Mouse (Mus musculus): ENCODE results near the gene B430306N03Rik. TPM values are rescaled to one million over a fixed set of nuclear protein-coding genes. Genes with fewer than 3 reads are reported as not detected.

Gene B430306N03Rik
- polyA plus RNA-seq, 1 experiment from 2014 or later = 0.33 TPM

DNA sequence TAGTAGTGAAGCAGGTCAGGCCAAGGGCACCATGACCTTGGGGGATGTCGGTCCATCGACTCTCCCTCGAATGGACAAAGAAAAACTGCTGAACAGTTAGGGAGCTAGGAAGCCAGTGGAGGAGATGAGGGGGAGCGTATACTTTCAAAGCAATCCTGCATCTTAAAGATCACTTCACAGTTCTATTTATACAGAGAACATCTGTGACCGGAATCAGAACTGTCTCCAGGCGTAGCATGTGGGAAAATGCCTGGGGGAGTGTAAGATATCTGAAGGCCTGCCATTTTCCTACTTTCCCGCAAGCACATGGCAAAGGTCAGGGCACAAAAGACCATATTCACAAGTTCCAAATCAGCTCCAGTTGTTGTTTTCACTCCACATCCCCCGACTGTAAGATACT is 57.0 kb downstream of the B430306N03Rik start:
- WGBS = 72% methylated on average over 8 of the region's 8 CpGs
- Histone ChIP-seq H3K4me2 (no peak overlapping the region), H3K27me3 (ENCODE audit: insufficient read depth, low read length) (no peaks in the 10 kb centered on the region), H3K9me3 (ENCODE audit: low read depth, low read length) (no peaks in the 10 kb centered on the region), H3K4me1 (ENCODE audit: insufficient read depth) (no peaks in the 10 kb centered on the region), H3K4me3 (ENCODE audit: low read depth, low read length) (no peak overlapping the region), H3K36me3 (ENCODE audit: insufficient read depth) (no peaks in the 10 kb centered on the region), H3K9ac (no peak overlapping the region), H3K27ac (ENCODE audit: low read depth) (no peak overlapping the region)
- DNase-seq (no peak), ATAC-seq (ENCODE audit: insufficient read depth) (no peak)
- TF ChIP-seq CTCF (IDR thresholded peaks at IDR 0.05; ENCODE audit: low read depth) = no peak

DNA sequence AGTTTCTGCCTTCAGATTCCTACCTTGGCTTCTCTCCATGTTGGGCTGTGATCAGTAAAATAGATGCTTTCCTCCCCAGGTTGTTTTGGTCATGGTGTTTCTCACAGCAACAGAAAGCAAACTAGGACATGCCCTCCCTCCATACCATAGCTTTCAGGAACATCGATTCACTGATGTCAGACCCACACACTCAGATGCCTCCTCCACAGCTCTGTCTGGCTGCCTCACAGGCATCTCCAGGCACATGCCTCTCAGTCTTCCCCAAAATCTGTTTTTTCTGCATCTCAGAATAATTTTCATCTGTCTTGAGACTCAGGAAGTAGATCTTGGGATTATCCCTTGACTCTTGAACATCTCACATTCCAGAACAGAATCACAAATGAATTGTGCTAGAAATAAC is 60.2 kb downstream of the B430306N03Rik start:
- Histone ChIP-seq H3K4me2 (no peak overlapping the region), H3K27ac (ENCODE audit: low read depth) (no peak overlapping the region), H3K9ac (no peak overlapping the region), H3K36me3 (ENCODE audit: insufficient read depth) (no peaks in the 10 kb centered on the region), H3K4me1 (ENCODE audit: insufficient read depth) (no peaks in the 10 kb centered on the region), H3K27me3 (ENCODE audit: insufficient read depth, low read length) (no peaks in the 10 kb centered on the region), H3K9me3 (ENCODE audit: low read depth, low read length) (no peaks in the 10 kb centered on the region), H3K4me3 (ENCODE audit: low read depth, low read length) (no peak overlapping the region)
- TF ChIP-seq CTCF (IDR thresholded peaks at IDR 0.05; ENCODE audit: low read depth) = no peak
- no peak for DNase-seq
- WGBS = 85% methylated on average over 1 of the region's 1 CpGs
- no peak for ATAC-seq (ENCODE audit: insufficient read depth)

Other genes starting within 250 kb of the B430306N03Rik start
- not detected in 2 replicates for gene 1700067P10Rik, start 226.8 kb upstream of the B430306N03Rik start, polyA plus RNA-seq (2014; fragmentation: Nextera tagmentation; extraction: Ambion mirVana)
- gene 9830107B12Rik, start 169.9 kb upstream of the B430306N03Rik start, polyA plus RNA-seq (2014; fragmentation: Nextera tagmentation; extraction: Ambion mirVana) = not detected in 2 replicates
- gene A530064D06Rik, start 148.9 kb upstream of the B430306N03Rik start, polyA plus RNA-seq (2014; fragmentation: Nextera tagmentation; extraction: Ambion mirVana) = not detected in 2 replicates
- 0.14 TPM in 1 of 2 replicates, not detected in the other for gene Trem1, start 83.4 kb upstream of the B430306N03Rik start, polyA plus RNA-seq (2014; fragmentation: Nextera tagmentation; extraction: Ambion mirVana)
- gene Trem3, start 68.4 kb upstream of the B430306N03Rik start, polyA plus RNA-seq (2014; fragmentation: Nextera tagmentation; extraction: Ambion mirVana) = 0.25 and 0.45 TPM in 2 replicates
- 0.13 TPM in 1 of 2 replicates, not detected in the other for gene Treml4, start 51.8 kb upstream of the B430306N03Rik start, polyA plus RNA-seq (2014; fragmentation: Nextera tagmentation; extraction: Ambion mirVana)
- gene Treml2, start 16.6 kb upstream of the B430306N03Rik start, polyA plus RNA-seq (2014; fragmentation: Nextera tagmentation; extraction: Ambion mirVana) = 0.12 and 0.43 TPM in 2 replicates
- gene Trem2, start 30.3 kb downstream of the B430306N03Rik start, polyA plus RNA-seq (2014; fragmentation: Nextera tagmentation; extraction: Ambion mirVana) = 6.2 and 6.5 TPM in 2 replicates
- gene Treml1, start 43.8 kb downstream of the B430306N03Rik start, polyA plus RNA-seq (2014; fragmentation: Nextera tagmentation; extraction: Ambion mirVana) = 2.5 and 3.1 TPM in 2 replicates
- 30.3 and 30.5 TPM in 2 replicates for gene Nfya, start 93.8 kb downstream of the B430306N03Rik start, polyA plus RNA-seq (2014; fragmentation: Nextera tagmentation; extraction: Ambion mirVana)
- 75.2 and 77.9 TPM in 2 replicates for gene Oard1, start 93.9 kb downstream of the B430306N03Rik start, polyA plus RNA-seq (2014; fragmentation: Nextera tagmentation; extraction: Ambion mirVana)
- gene Apobec2, start 116.8 kb downstream of the B430306N03Rik start, polyA plus RNA-seq (2014; fragmentation: Nextera tagmentation; extraction: Ambion mirVana) = 1.3 and 5.6 TPM in 2 replicates
- 1.5 and 1.9 TPM in 2 replicates for gene Tspo2, start 135.4 kb downstream of the B430306N03Rik start, polyA plus RNA-seq (2014; fragmentation: Nextera tagmentation; extraction: Ambion mirVana)
- 1.4 and 1.5 TPM in 2 replicates for gene Unc5cl, start 138.8 kb downstream of the B430306N03Rik start, polyA plus RNA-seq (2014; fragmentation: Nextera tagmentation; extraction: Ambion mirVana)